Comparison of ENCODE assay signal across 11 mouse cellular contexts in genomic region chr4:110119438-110119837, GRCm38 (mm10).
DNase-seq lines count a peak whose midpoint lies in the region; ATAC-seq and TF ChIP-seq lines count a peak whose summit lies in the region.
"Had no signal": no experiment of that assay in that cellular context is flagged by ENCODE, and none has a peak within 500 bp of the region (broad histone marks: within the 10 kb centered on the region; RNA-seq: fewer than 3 reads in every experiment).

No protein-coding gene starts in this region.

- no peak for TF ChIP-seq EP300 in stomach, postnatal 0 days (optimal IDR thresholded peaks at IDR 0.05)

- no peaks in the 10 kb centered on the region for H3K9me3 ChIP-seq in forebrain, embryonic 10.5 days
- H3K9me3 ChIP-seq in forebrain, embryonic 12.5 days = no peaks in the 10 kb centered on the region
- no peaks in the 10 kb centered on the region for H3K9me3 ChIP-seq in kidney, embryonic 15.5 days (replicated peaks)
- no peaks in the 10 kb centered on the region for H3K9me3 ChIP-seq in stomach, postnatal 0 days (ENCODE audit: control insufficient read depth, low read length)
- H3K9me3 ChIP-seq: heart, embryonic 15.5 days had no signal

- H3K27ac ChIP-seq in forebrain, embryonic 10.5 days = no peak overlapping the region
- H3K27ac ChIP-seq in forebrain, embryonic 12.5 days = no peak overlapping the region
- H3K27ac ChIP-seq in kidney, embryonic 15.5 days = peak overlapping the region; percentile 45; the same call in 1 of the 2 replicates
- H3K27ac ChIP-seq in stomach, postnatal 0 days (replicated peaks) = no peak overlapping the region
- H3K27ac ChIP-seq: heart, embryonic 15.5 days; macrophage had no signal

- H3K36me3 ChIP-seq in forebrain, embryonic 10.5 days (replicated peaks) = no peaks in the 10 kb centered on the region
- H3K36me3 ChIP-seq in forebrain, embryonic 12.5 days (replicated peaks) = no peaks in the 10 kb centered on the region
- H3K36me3 ChIP-seq in kidney, embryonic 15.5 days = no peaks in the 10 kb centered on the region
- H3K36me3 ChIP-seq in stomach, postnatal 0 days (ENCODE audit: control insufficient read depth, insufficient read depth, low read length) = no peaks in the 10 kb centered on the region
- H3K36me3 ChIP-seq: heart, embryonic 15.5 days had no signal

- no peaks in the 10 kb centered on the region for H3K27me3 ChIP-seq in forebrain, embryonic 10.5 days (ENCODE audit: poor library complexity, severe bottlenecking)
- H3K27me3 ChIP-seq in forebrain, embryonic 12.5 days = no peaks in the 10 kb centered on the region
- H3K27me3 ChIP-seq in kidney, embryonic 15.5 days = no peaks in the 10 kb centered on the region
- H3K27me3 ChIP-seq in stomach, postnatal 0 days (ENCODE audit: control insufficient read depth, insufficient read depth, low read length) = no peaks in the 10 kb centered on the region
- H3K27me3 ChIP-seq: heart, embryonic 15.5 days had no signal

- no peak overlapping the region for H3K9ac ChIP-seq in forebrain, embryonic 12.5 days
- no peak overlapping the region for H3K9ac ChIP-seq in kidney, embryonic 15.5 days
- no peak overlapping the region for H3K9ac ChIP-seq in stomach, postnatal 0 days (ENCODE audit: low read length)
- H3K9ac ChIP-seq: heart, embryonic 15.5 days had no signal

- H3K4me1 ChIP-seq in forebrain, embryonic 10.5 days = peaks cover 13% of the 10 kb centered on the region
- peaks cover 10% of the 10 kb centered on the region for H3K4me1 ChIP-seq in forebrain, embryonic 12.5 days
- peaks cover 15% of the 10 kb centered on the region for H3K4me1 ChIP-seq in kidney, embryonic 15.5 days
- no peaks in the 10 kb centered on the region for H3K4me1 ChIP-seq in stomach, postnatal 0 days (replicated peaks; ENCODE audit: control insufficient read depth, insufficient read depth)
- H3K4me1 ChIP-seq: heart, embryonic 15.5 days had no signal

- no peak overlapping the region for H3K4me3 ChIP-seq in forebrain, embryonic 10.5 days
- H3K4me3 ChIP-seq in forebrain, embryonic 12.5 days (replicated peaks) = no peak overlapping the region
- no peak overlapping the region for H3K4me3 ChIP-seq in kidney, embryonic 15.5 days (replicated peaks)
- H3K4me3 ChIP-seq in stomach, postnatal 0 days (ENCODE audit: low read depth, low read length) = no peak overlapping the region
- H3K4me3 ChIP-seq: heart, embryonic 15.5 days had no signal

- H3K4me2 ChIP-seq in forebrain, embryonic 12.5 days = no peak overlapping the region
- no peak overlapping the region for H3K4me2 ChIP-seq in kidney, embryonic 15.5 days
- H3K4me2 ChIP-seq in stomach, postnatal 0 days (replicated peaks; ENCODE audit: low read depth) = no peak overlapping the region
- H3K4me2 ChIP-seq: heart, embryonic 15.5 days had no signal

- no peak for ATAC-seq in forebrain, embryonic 12.5 days (ENCODE audit: low FRiP score)
- ATAC-seq in kidney, embryonic 15.5 days (replicated peaks; ENCODE audit: low FRiP score) = peak; percentile 15; the same call in 1 of the 2 replicates
- no peak for ATAC-seq in stomach, postnatal 0 days (ENCODE audit: low FRiP score, low TSS enrichment)

- TF ChIP-seq CTCF in stomach, postnatal 0 days (IDR thresholded peaks at IDR 0.05; ENCODE audit: low read depth) = no peak

- WGBS in forebrain, embryonic 10.5 days = 37% methylated on average over 9 of the region's 9 CpGs
- WGBS in forebrain, embryonic 12.5 days = 42% methylated on average over 9 of the region's 9 CpGs
- 16% methylated on average over 9 of the region's 9 CpGs for WGBS in kidney, embryonic 15.5 days
- 18% methylated on average over 9 of the region's 9 CpGs for WGBS in stomach, postnatal 0 days

- peak; percentile 44 for DNase-seq in forebrain, embryonic 10.5 days (ENCODE audit: extremely low spot score, low spot score)
- DNase-seq in testis, postnatal 10 days (ENCODE audit: low spot score) = peak; percentile 45
- DNase-seq in testis, postnatal 14 days (ENCODE audit: low spot score) = no peak
- peak; percentile 37 for DNase-seq in stomach, postnatal 0 days (ENCODE audit: low spot score)
- DNase-seq in spleen, postnatal 10 days (ENCODE audit: low spot score in 2 of 2) = no peak
- no peak for DNase-seq in spleen, postnatal 14 days (ENCODE audit: low spot score in 2 of 2)
- DNase-seq: cerebellum, adult 9-10 months had no signal

Comparison
In these comparisons a context has a peak if more than half of its experiments do, and no peak if none do; other contexts are left out.
1. DNase-seq: peak in forebrain, embryonic 10.5 days (single experiment), testis, postnatal 10 days (single experiment) and stomach, postnatal 0 days (single experiment); none in testis, postnatal 14 days (single experiment), spleen, postnatal 10 days (0 of 2) and spleen, postnatal 14 days (0 of 2).